Mouse (Mus musculus) frontal cortex, postnatal 36 days (tissue): ENCODE measurements around the gene Aurkaip1.

Experiments
- DNase-seq, 2 experiments: peaks; one replicate each; pipeline ENCODE4 v3.0.0; 2022; ENCODE audit warnings: low spot score in 2 of 2

The Aurkaip1 gene

DNA sequence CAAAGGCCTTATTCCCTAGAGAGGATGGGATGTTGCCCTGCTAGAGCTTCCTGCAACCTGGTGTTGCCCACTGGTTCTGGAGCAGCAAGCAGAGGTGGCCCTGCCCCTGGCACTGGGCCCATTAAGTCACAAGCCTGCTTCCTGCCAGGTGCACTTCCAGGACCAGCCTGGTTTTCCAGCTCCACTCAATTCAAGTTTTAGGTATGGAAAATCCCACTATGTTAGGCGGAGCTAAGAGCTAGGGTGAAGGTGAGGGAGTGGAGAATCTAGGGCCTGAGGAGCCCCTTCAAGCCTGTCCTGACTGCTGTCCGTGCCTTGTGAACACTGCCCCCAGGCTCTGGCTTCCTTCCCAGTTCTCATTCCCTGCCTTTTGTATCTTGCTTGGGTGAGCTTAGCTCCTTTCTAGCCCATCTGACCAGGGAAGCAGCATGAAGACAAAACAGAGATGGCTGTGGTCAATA is 20.9 kb downstream of the Aurkaip1 start:
- DNase-seq, result no peak

DNA sequence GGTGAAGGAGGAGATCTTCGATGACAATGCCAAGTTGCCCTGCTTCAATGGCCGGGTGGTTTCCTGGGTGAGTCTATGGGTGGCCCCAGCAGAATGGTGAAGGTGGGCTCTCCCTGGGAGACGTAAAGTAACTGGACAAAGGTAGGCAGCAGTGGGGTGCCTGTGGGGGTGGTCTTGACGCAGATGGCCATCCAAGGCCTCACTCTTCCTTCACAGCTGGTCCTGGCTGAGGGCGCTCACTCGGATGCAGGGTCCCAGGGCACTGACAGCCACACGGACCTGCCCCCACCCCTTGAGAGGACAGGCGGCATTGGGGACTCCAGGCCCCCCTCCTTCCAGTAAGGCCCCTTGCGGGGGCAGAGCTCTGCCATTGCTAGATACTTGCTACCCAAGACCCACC is 22.3 kb downstream of the Aurkaip1 start:
- DNase-seq, result no peak

DNA sequence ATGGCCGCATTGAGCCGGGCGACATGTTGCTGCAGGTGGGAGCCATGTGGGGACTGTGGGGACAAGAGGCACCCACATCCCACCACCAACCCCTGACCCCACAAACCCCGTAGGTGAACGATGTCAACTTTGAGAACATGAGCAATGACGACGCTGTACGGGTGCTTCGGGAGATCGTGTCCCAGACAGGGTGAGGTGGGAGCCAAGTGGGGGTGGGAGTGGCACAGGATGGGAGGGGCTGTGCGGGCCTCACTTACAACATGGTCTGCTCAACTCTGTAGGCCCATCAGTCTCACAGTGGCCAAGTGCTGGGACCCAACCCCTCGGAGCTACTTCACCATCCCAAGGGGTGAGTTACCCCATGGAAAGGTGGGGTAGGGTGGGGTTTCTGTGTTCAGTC is 23.9 kb downstream of the Aurkaip1 start:
- DNase-seq, result no peak

DNA sequence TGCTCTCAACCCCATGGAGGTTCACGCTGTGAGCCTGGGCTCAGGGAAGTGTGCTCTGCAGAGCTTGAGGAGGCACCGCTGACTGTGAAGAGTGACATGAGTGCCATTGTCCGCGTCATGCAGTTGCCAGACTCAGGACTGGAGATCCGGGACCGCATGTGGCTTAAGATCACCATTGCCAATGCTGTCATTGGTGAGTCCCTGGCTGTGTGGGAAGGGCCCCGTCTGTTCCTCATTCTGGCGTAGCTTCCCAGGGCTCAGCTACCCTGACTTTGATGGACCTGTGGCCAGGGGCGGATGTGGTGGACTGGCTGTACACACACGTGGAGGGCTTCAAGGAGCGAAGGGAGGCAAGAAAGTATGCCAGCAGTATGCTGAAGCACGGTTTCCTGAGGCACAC is 25.0 kb downstream of the Aurkaip1 start:
- DNase-seq, result no peak

DNA sequence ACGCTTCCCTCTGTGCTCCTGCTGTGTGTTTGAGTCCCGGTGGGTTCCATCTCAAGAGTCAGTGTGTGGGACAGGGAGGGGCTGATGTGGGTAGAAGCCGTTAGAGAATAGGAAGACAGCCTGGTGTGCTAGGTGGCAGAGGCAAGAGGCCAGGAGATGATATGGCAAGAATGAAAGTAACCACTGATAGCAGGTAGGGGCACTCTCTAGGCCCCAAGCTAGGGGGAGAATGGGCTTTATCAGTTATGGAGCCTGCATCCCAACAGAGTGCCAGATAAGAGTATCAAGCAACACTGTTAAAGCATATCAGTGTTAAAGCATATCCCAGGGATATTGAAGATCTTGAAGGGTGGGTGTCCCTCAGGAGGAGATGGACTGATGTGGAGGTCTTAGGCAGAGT is 25.8 kb downstream of the Aurkaip1 start:
- no peak for DNase-seq

DNA sequence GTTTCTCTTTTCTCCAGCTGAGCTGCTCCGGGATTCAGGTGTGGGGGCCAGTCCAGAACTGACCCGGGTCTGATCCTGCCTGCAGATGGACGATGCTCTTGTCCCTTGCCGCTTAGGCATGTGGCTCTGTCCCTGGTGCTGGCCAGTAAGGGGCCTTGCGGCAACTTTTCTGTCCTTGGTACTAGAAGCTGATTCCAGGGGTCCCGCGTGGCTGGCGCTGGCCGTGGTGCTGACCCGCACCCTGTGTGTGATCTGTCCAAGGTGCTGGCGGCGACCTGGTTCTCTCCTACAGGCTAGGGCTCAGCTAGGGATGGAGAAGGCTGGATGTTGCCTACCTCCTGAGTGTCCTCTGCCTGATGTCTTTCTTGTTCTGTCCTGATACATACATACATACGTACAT is 28.2 kb downstream of the Aurkaip1 start:
- DNase-seq, result no peak

DNA sequence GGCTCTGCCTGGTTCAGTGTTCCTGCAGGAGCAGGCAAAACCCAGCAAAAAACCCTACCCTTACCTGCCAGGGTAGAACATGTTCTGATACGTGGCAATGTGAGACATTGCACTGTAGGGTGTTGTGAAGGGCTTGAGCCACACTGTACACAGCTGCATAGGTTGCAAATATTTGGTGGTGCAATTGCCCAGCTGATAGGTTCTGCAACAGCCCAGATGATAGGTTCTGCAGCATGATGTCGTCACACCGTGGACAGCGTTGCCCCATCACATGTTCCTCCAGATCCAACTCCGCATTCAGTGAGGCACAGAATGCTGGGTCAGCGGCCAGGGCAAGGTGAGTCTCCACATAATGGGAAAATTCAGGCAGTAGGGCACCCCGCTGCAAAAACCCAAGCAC is 30.7 kb downstream of the Aurkaip1 start:
- no peak for DNase-seq

DNA sequence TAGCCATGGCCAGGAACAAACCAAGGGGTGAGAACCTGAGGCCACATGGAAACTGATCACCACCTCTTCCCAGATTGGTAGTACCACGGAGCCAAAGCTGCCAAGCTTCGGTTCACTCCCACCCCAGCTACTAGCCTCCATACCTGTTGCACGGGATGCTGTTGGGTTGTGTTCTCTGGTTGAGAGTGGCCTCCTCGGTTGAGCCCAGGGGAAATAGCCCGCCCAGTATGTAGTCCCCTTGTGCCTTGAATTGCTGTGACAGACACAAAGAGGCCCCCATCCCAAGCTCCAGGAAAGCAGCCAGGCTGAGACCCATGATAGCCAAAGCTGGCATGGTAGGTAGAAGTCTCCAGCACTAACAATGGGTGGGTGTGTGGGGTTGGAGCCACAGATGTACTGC is 31.9 kb downstream of the Aurkaip1 start, which contains the start of gene Tas1r3:
TSS of gene Tas1r3 (minus strand) at position 362 of the 400 bp plus-strand sequence.
- DNase-seq, result no peak

DNA sequence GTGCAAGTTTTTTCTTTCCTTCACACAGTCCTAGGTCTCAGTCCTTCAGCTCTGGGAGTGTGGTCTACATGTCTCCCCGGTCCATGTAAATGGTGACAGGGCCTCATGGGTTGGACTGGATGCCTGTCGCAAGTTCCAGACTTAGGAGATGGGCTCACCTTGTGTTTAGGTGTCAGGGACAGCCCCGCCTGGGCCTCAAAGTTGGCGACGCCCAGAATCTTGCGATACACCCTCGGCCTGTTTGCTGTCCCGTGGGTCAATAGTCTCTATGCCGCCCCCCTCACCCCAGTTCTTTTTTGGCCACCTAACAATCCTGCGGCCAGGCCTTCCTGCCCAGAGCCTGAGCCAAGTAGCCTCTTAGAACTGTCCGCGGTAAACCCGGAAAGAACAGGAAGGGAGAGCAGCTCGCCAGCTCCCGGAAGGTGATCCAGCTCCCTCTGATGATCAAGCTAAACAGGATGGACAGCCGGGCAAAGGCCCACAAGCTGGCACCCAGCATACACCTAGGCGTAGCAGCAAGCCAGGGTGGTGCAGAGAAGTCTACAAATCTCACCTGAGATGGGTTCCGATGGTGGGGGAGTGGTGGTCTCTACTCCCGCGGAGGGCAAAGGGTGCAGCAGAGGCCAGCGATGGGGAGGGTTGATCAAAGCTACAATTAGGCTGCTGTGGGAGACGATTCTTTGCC is 37.7 kb downstream of the Aurkaip1 start:
- no peak for DNase-seq

- DNase-seq, result peak; percentile 97
These were observed 38.4 kb downstream of the Aurkaip1 start, which contains the start of the genes Cptp and Ints11 for GRCm38 (mm10) chr4:155869317-155870033. Gene Cptp, minus strand, starts transcription at chr4:155869440. Gene Ints11, plus strand, starts transcription at chr4:155869546.

- DNase-seq, result no peak
These were observed 40.3 kb downstream of the Aurkaip1 start for GRCm38 (mm10) chr4:155871404-155871803.
